Mouse (Mus musculus) R1 (cell line): ENCODE results near the gene Cnn2.

Experiments
- DNase-seq: peaks from one replicate; pipeline ENCODE4 v3.0.0-alpha.2; 2018; ENCODE audit warnings: low read depth, low spot score

Gene Cnn2

GRCm38 (mm10) chr10:80019471-80020131, 31.2 kb downstream of the Cnn2 start:
- peak; percentile 58 for DNase-seq

DNA sequence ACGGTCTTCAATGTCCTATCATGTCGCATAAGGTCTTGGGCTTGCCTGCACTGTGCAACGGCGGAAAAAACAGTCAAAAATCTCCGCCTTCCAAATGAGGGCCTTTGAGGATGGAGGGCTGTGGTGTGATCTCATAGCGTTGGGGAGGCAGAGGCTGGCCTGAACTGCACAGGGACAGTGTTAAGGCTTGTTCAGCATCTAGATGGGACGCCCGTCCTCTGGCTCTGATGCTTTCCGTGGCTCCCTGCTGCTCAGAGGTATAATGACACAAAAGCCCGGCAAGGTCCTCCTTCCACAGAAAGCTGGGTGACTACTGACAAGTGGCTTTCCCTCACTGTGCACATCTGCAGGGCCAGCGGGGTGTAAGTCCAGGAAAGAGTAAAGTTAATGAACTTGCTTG, 31.8 kb downstream of the Cnn2 start:
- no peak for DNase-seq

GRCm38 (mm10) chr10:80020603-80021319, 32.4 kb downstream of the Cnn2 start:
- DNase-seq = no peak

DNA sequence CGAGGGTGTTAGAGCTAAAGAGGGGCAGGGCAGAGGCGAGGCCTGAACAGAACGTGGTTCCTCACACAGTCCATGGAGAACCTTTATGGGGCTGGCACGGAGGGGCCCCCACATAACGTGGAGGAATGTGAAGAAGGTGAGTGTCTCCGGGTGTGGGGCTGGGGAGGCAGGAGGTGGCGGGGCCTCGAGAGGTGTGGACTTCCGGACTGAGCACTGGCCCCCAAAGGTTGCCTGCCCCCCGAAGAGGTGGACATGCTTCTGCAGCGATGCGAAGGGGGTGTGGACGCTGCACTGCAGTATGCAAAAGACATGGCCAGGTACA, 32.9 kb downstream of the Cnn2 start:
- DNase-seq = no peak

- DNase-seq = no peak
Observed at GRCm38 (mm10) chr10:80022164-80022563, 33.8 kb downstream of the Cnn2 start.

GRCm38 (mm10) chr10:80022806-80023205, 34.4 kb downstream of the Cnn2 start:
- no peak for DNase-seq

GRCm38 (mm10) chr10:80023758-80024157, 35.4 kb downstream of the Cnn2 start:
- no peak for DNase-seq

GRCm38 (mm10) chr10:80024229-80025043, 36.1 kb downstream of the Cnn2 start:
- DNase-seq = no peak

DNA sequence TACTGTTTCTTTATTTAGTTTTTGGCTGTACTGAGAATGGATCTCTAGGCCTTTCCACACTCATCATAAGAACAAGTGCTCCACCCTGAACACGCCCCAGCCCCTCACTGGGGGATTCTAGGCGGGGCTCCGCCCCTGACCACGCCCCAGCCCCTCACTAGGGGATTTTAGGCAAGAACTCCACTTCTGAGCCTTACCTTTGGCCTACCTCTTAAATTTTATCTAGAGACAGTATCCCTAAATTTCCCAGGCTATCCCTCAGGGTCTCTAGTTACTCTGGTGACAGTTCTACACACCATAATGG, 36.6 kb downstream of the Cnn2 start:
- no peak for DNase-seq

DNA sequence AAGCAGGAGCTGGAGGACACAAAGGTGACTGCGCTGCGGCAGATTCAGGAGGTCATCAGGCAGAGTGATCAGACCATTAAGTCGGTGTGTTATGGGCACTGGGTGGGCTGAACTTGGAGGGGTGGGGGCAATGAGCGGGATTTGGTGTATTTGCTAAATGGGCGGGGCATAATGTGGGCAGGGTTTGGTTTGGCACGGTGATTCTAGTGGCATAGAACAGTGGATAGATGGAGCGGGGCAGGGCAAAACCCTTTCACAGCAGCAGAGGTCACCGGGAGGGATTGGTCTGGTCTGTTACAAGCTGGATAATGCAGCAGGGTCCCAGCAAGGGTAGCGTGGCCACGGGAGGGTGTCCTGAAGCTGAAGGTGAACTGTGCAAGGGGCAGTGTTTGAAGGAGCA, 37.1 kb downstream of the Cnn2 start:
- DNase-seq = no peak

GRCm38 (mm10) chr10:80025889-80026288, 37.5 kb downstream of the Cnn2 start:
- peak; percentile 88 for DNase-seq

DNA sequence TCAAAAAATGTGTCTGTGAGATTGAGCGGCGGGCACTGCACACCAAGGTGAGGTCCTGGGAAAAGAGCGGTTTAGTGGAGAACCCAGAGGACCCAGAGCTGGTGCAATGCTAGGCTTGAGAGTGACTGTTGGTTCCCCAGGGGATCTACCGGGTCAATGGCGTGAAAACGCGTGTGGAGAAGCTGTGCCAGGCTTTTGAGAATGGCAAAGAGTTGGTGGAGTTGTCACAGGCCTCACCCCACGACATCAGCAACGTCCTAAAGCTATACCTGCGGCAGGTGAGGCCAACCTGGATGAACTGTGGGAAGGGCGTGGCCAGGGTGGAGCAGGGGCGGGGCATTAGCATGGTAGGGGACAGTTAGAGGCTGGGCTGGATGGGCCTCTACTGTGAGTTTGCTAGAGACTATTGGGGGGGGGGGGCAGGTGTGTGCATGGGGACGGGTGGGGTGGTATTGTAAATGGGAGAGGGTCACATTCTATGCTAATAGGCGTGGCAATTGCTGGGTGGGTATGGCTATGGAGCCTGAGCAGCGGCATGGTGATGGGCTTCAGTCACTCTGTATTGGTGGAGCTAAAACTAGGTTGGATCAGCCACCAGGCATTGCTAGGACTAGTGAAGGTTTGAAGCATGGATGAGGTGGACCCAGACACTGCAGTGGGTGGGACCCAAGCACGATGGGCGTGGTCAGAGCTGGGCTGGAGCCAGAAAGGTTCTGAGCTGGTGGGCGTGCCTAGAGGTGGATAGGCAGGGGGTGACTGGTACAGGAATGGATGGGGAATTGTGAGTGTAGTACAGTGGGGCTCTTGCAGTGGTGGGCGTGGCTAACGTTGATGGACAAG, 39.5 kb downstream of the Cnn2 start:
- DNase-seq = peak; percentile 94

GRCm38 (mm10) chr10:80028521-80028846, 40.1 kb downstream of the Cnn2 start:
- DNase-seq = no peak

- no peak for DNase-seq
Observed at GRCm38 (mm10) chr10:80030191-80030590, 41.8 kb downstream of the Cnn2 start.

- DNase-seq = no peak
Observed at GRCm38 (mm10) chr10:80030736-80031135, 42.4 kb downstream of the Cnn2 start.

- DNase-seq = no peak
Observed at GRCm38 (mm10) chr10:80032799-80033480, 44.6 kb downstream of the Cnn2 start.

DNA sequence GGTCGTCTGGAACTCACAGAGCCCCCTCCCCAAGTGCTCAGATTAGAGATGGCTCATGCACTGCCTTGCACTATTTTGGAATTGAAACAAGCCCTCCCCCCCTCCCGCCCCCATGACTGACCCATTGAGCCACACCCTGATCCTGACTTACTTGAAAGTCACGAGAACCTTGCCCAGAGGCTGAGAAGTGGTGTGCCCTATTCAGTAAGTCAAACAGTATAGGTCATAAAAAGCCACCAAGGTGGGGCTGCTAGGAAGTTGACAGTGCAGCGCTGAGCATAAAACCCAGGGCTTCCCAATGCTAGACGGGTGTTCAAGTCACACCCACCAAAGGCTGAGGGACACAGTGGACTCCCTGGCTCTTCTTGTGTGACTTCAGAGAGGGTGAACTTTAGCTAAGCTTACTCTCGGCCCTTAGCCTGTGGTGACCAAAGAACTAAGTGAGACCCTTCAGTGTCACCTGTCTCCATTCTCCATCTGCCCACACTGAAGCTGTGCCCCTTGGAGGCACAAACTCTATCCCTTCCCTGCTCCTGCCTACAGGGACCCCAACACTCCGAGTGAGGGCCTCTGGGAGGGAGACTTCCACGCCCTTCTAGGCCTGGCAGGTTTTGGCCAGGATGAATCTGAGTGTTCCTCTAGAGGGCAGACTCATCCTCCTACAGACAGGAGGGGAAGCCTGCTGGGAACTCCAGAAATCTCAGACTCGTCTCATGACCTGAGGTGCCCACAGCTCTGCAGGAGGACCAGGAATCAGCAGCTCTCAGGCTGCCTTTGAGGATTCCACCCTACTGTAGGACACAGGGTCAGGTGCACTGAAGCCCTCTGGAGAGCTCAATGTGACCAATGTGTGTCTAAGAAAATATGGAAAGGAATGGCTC, 45.4 kb downstream of the Cnn2 start:
- DNase-seq = peak; percentile 83

DNA sequence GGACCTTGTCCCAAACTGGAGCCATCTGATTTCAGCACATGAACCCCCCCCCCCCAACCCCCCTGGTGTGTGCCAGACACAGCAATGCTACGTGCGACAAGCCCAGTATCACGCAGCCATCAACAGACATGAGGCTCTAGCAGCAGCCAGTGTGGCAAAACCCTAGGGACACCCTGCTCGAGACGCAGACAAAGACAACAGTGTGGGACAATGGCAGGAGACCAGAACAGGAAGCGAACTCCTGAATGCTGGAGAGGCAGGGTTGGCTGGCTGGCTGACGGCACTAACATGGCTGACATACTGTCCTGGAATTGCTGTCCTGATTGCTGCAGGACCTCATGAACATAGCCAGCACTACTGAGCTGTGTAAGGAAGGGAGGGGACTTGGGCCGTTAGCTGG, 46.8 kb downstream of the Cnn2 start:
- DNase-seq = no peak

GRCm38 (mm10) chr10:80035686-80036085, 47.3 kb downstream of the Cnn2 start:
- no peak for DNase-seq

DNA sequence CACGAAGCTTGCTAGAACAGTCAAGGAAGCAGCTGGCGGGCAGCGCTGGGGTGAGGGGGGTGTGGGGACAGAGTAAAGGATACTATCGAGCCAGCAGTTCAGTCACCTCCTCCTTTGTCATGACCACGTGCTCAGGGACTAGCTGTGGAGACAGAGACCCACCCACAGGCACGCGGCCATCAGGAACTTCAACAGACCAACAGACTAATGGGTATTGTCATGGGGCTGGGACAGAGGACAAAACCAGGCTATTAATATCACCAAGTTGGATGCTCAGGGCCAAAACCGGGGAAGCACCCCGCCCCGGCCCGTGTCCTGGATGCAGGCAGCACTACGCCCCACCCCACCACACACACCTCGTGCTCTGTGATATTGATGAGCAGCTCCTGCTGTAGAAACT, 48.4 kb downstream of the Cnn2 start:
- DNase-seq = no peak

- DNase-seq = peak; percentile 98
Observed at GRCm38 (mm10) chr10:80039559-80039979, 51.2 kb downstream of the Cnn2 start, which contains the start of gene Polr2e. Gene Polr2e (minus strand): TSS chr10:80039795.
